Comparison of ENCODE assay signal across 12 mouse cellular contexts in genomic region chr9:46925641-46926040, GRCm38 (mm10).
"Had no signal": no experiment of that assay in that cellular context is flagged by ENCODE, and none has a peak within 500 bp of the region (broad histone marks: within the 10 kb centered on the region; RNA-seq: fewer than 3 reads in every experiment).

No protein-coding gene starts in this region.

- DNase-seq: kidney, adult 2 months; kidney, postnatal 14 days; lung, postnatal 14 days; thymus, adult 2 months; thymus, postnatal 36 days had no signal

- H3K4me3 ChIP-seq: kidney, embryonic 15.5 days; limb, embryonic 10.5 days; liver, embryonic 15.5 days; lung, embryonic 15.5 days; midbrain, embryonic 13.5 days; neural tube, embryonic 15.5 days; stomach, embryonic 15.5 days had no signal

- H3K4me1 ChIP-seq: kidney, embryonic 15.5 days; limb, embryonic 10.5 days; liver, embryonic 15.5 days; lung, embryonic 15.5 days; midbrain, embryonic 13.5 days; stomach, embryonic 15.5 days had no signal

- H3K9ac ChIP-seq: kidney, embryonic 15.5 days; liver, embryonic 15.5 days; lung, embryonic 15.5 days; midbrain, embryonic 13.5 days; neural tube, embryonic 15.5 days; stomach, embryonic 15.5 days had no signal

- H3K9me3 ChIP-seq: kidney, embryonic 15.5 days; limb, embryonic 10.5 days; liver, embryonic 15.5 days; lung, embryonic 15.5 days; midbrain, embryonic 13.5 days; neural tube, embryonic 15.5 days; stomach, embryonic 15.5 days had no signal

- H3K36me3 ChIP-seq: kidney, embryonic 15.5 days; limb, embryonic 10.5 days; liver, embryonic 15.5 days; lung, embryonic 15.5 days; midbrain, embryonic 13.5 days; neural tube, embryonic 15.5 days; stomach, embryonic 15.5 days had no signal

- H3K27me3 ChIP-seq: kidney, embryonic 15.5 days; liver, embryonic 15.5 days; lung, embryonic 15.5 days; midbrain, embryonic 13.5 days; neural tube, embryonic 15.5 days; stomach, embryonic 15.5 days had no signal

- H3K27ac ChIP-seq: kidney, embryonic 15.5 days; limb, embryonic 10.5 days; liver, embryonic 15.5 days; lung, embryonic 15.5 days; midbrain, embryonic 13.5 days; neural tube, embryonic 15.5 days; stomach, embryonic 15.5 days had no signal
